Mouse (Mus musculus) small intestine, adult 2 months (tissue): ENCODE data around the gene Ipo9. TPM values are rescaled to one million over a fixed set of nuclear protein-coding genes. Genes with fewer than 3 reads are reported as not detected.

Source experiments
- H3K27ac ChIP-seq: fragments of 200-500 bp; 2 replicates; pipeline ENCODE4 v1.5.1; 2012; ENCODE audit warnings: low read depth, low read length, control low read depth, inconsistent platforms; ENCODE audit not compliant: insufficient read depth
- H3K27me3 ChIP-seq: fragments of 200-500 bp; 2 replicates; pipeline ENCODE4 v1.6.1; 2012; ENCODE audit warnings: mild to moderate bottlenecking, moderate library complexity, low read length, inconsistent platforms; ENCODE audit not compliant: control insufficient read depth, insufficient read depth
- H3K36me3 ChIP-seq: fragments of 200-500 bp; 2 replicates; pipeline ENCODE4 v1.6.1; 2012; ENCODE audit warnings: mild to moderate bottlenecking, low read length, control low read depth, inconsistent platforms; ENCODE audit not compliant: control insufficient read depth, insufficient read depth
- H3K4me1 ChIP-seq: fragments of 200-500 bp; 2 replicates; pipeline ENCODE4 v1.6.1; 2012; ENCODE audit warnings: low read length, inconsistent platforms, mixed read lengths; ENCODE audit not compliant: control insufficient read depth, insufficient read depth, insufficient read length
- H3K4me3 ChIP-seq: fragments of 200-500 bp; 2 replicates; pipeline ENCODE4 v1.5.1; 2012; ENCODE audit warnings: low read depth, mild to moderate bottlenecking, control low read depth, inconsistent platforms, low read length, moderate library complexity
- CTCF ChIP-seq: fragments of 200-500 bp; IDR thresholded peaks from 2 replicates; pipeline ENCODE4 v1.5.1; 2012; ENCODE audit warnings: low read depth, mild to moderate bottlenecking, control low read depth, inconsistent platforms, low read length, moderate library complexity, mixed read lengths; ENCODE audit not compliant: insufficient replicate concordance, insufficient read length; ENCODE audit errors: extremely low read depth
- POLR2A ChIP-seq: fragments of 200-500 bp; IDR thresholded peaks from 2 replicates; pipeline ENCODE4 v1.6.1; 2012; ENCODE audit warnings: low read depth, mild to moderate bottlenecking, control low read depth, inconsistent platforms, low read length, moderate library complexity
- WGBS: fragments of 180-500 bp; shearing (Covaris S2); methylation state at CpG from one replicate; pipeline ENCODE4 v1.1.7; 2018; 5-methylcytosine and 5-hydroxymethylcytosine counted together
- polyA plus RNA-seq: library from polyadenylated mRNA; depleted of rRNA; stranded (reverse); fragments of >200 nt; gene quantifications from 2 replicates; pipeline ENCODE4 v1.2.3, GENCODE M21; 2012

Ipo9 gene
- polyA plus RNA-seq, 1 experiment, result 28.8 TPM

DNA sequence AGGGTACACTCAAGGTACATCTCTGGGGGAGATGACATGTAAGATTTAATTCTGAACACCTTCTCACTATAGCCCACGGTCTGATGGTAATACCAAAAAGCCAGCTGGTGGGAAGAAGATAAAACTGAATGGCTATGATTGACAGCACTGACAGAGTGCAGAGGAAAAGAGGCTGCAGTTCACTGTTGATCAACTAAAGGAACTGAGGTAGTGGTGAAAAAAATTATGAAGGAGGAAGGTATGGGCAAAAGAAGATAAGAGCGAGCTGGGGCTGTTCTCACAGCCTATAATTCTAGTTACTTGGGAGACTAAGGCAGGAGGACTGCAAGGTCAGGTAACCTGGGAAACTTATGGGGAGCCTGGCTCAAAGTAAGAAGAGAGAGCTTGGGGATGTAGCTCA lies 21.1 kb upstream of the Ipo9 start:
- Histone ChIP-seq H3K4me1 (no peaks in the 10 kb centered on the region), H3K36me3 (peaks cover 22% of the 10 kb centered on the region), H3K27ac (no peak overlapping the region), H3K4me3 (no peak overlapping the region), H3K27me3 (no peaks in the 10 kb centered on the region)
- WGBS, result 87% methylated on average over 2 of the region's 2 CpGs
- TF ChIP-seq POLR2A (no peak), CTCF (no peak)

- H3K36me3 ChIP-seq, result peaks cover 22% of the 10 kb centered on the region
- H3K4me1 ChIP-seq, result no peaks in the 10 kb centered on the region
- no peak overlapping the region for H3K4me3 ChIP-seq
- TF ChIP-seq CTCF (no peak), POLR2A (no peak)
- no peaks in the 10 kb centered on the region for H3K27me3 ChIP-seq
- 91% methylated on average over 8 of the region's 8 CpGs for WGBS
- no peak overlapping the region for H3K27ac ChIP-seq
Observed at GRCm38 (mm10) chr1:135449876-135450275, 19.6 kb upstream of the Ipo9 start.

GRCm38 (mm10) chr1:135448940-135449339 lies 18.6 kb upstream of the Ipo9 start:
- WGBS, result 94% methylated on average over 5 of the region's 5 CpGs
- H3K27me3 ChIP-seq, result no peaks in the 10 kb centered on the region
- TF ChIP-seq POLR2A, result no peak
- no peak for TF ChIP-seq CTCF
- H3K4me3 ChIP-seq, result no peak overlapping the region
- no peaks in the 10 kb centered on the region for H3K4me1 ChIP-seq
- H3K36me3 ChIP-seq, result peaks cover 13% of the 10 kb centered on the region
- no peak overlapping the region for H3K27ac ChIP-seq

DNA sequence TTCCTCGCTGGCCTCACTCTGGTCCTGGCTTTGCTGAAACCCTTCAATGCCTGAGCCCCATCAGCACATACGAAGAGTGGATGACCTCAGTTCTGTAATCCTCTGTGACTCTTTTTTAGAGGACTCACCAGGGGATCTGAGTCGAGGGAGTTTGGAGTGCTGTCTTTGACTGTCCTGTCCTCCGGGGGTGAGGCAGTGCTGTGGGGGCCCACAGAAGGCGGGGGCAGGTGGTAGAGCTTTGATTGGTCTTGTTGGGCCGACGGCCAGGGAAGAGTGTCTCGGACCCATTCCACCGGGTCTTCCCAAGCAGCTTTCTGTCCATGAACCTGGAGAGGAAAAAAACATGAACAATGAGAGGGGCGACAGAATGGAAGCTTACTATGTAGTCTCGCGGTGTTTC lies 13.2 kb upstream of the Ipo9 start:
- Histone ChIP-seq H3K27ac (no peak overlapping the region), H3K36me3 (peaks cover 16% of the 10 kb centered on the region), H3K27me3 (no peaks in the 10 kb centered on the region), H3K4me1 (no peaks in the 10 kb centered on the region), H3K4me3 (no peak overlapping the region)
- TF ChIP-seq POLR2A, result no peak
- no peak for TF ChIP-seq CTCF
- WGBS, result 93% methylated on average over 12 of the region's 12 CpGs

DNA sequence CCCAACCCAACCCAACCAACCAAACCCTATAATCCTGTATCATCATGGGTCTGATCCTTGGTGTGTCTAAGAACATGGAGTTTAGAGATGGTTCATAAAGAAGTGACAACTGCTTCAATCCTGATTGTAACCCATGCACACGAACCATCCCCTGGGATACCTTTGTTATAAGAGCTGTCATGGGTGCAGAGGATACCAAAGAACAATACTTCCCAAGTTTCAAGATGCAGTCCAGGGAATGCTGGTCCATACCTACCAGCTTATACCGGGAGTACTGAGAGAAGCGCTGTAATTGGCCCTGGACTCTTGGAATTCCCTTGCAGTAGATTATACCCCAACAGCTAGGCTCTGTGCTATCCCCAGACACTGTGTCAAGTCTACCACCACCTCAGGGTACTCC lies 11.6 kb upstream of the Ipo9 start:
- TF ChIP-seq POLR2A (no peak), CTCF (no peak)
- 94% methylated on average over 3 of the region's 3 CpGs for WGBS
- Histone ChIP-seq H3K27ac (no peak overlapping the region), H3K4me1 (no peaks in the 10 kb centered on the region), H3K4me3 (no peak overlapping the region), H3K27me3 (no peaks in the 10 kb centered on the region), H3K36me3 (peaks cover 17% of the 10 kb centered on the region)

DNA sequence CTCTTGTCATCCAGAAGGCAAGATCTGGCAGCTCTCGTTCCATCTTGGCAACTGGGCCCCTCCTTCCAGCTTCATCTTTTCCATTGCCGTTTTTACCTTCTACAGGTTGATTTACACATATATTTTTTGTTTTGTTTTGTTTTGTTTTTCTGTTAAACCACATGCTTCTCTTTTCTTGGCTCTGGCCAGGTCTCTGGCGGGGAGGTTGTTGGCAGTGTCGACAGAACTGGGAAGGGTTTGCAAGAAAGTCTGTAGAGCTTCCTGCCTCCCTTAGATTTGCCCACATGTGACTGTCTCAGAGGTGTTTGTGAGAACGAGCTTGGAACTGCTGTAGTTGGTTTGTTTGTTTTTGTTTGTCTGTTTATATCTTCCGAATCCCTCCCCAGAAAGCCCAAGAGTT lies 10.7 kb upstream of the Ipo9 start:
- no peaks in the 10 kb centered on the region for H3K4me1 ChIP-seq
- peaks cover 17% of the 10 kb centered on the region for H3K36me3 ChIP-seq
- 83% methylated on average over 6 of the region's 6 CpGs for WGBS
- no peak overlapping the region for H3K4me3 ChIP-seq
- TF ChIP-seq CTCF, result no peak
- no peak overlapping the region for H3K27ac ChIP-seq
- no peaks in the 10 kb centered on the region for H3K27me3 ChIP-seq

DNA sequence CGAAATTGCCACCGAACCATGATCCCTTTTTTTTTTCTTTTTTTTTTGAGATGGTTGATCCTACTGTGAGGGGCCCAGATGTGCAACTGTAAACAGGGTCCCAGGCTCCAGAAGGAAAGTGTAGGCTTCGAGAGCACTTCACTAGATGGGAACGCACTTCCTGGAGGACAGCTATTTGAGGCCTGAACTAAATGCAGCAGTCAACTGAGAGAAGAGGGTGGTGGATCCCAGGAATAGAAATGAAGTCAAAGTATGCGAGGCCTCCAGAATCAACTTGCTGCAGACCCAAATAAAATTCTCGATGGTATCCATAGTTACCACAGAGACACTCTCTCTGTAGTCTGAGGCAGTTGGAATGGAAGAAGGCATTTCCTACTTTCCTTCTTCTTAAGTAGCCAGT lies 8.5 kb upstream of the Ipo9 start:
- H3K4me1 ChIP-seq, result no peaks in the 10 kb centered on the region
- no peak overlapping the region for H3K27ac ChIP-seq
- TF ChIP-seq POLR2A (no peak), CTCF (no peak)
- peaks cover 17% of the 10 kb centered on the region for H3K36me3 ChIP-seq
- H3K4me3 ChIP-seq, result no peak overlapping the region
- H3K27me3 ChIP-seq, result no peaks in the 10 kb centered on the region
- WGBS, result 82% methylated on average over 6 of the region's 6 CpGs

DNA sequence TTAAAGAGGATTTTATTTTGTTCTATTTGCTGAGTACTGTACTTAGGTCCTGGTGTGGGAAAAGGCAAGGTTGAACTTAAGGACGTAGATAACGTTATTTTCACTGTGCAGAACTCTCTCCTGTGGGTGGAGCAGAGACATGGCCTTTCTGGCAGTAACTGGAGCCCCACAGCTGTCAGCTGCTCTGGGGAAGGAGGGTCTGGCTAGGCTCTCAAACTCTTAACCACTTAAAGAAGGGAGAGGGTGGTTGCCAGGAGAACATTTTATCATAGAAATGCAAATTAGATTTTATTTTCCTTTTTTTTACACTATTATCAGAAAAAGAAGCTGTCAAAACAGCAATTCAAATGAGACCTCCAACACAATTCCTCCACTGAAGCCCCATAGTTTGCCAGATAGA lies 5.5 kb upstream of the Ipo9 start:
- WGBS, result 0% methylated on average over 2 of the region's 2 CpGs
- Histone ChIP-seq H3K4me1 (no peaks in the 10 kb centered on the region), H3K27ac (no peak overlapping the region), H3K36me3 (peaks cover 4% of the 10 kb centered on the region), H3K4me3 (no peak overlapping the region), H3K27me3 (no peaks in the 10 kb centered on the region)
- TF ChIP-seq POLR2A, result no peak
